Mouse (Mus musculus) NIH3T3 (cell line): ENCODE data around the gene Atp6v1b1.

Experiments used
- DNase-seq: peaks from one replicate; pipeline ENCODE4 v3.0.0-alpha.2; 2012; ENCODE audit warnings: low read depth

Atp6v1b1 gene

DNA sequence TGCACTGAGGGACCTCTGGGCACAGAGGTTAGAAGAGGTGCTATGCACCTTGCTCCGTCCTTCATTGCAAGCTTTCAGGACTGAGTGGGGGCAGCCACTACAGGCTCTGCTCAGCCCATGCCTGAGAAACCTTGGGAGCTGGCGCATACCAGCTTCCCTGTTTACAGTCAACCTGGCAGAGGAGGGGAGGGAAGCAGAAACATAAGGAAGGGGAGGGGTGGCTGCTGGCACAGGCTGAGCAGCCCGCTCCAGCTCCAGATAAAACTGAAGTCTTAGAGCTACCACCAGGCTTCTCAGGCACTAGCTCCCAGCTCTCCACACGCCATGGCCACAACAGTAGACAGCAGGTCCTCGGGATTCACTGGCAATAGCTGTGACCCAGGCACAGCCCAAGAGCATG, at the start of gene Atp6v1b1:
Atp6v1b1 (plus strand) TSS at position 230 of the 400 bp plus-strand sequence.
- no peak for DNase-seq

DNA sequence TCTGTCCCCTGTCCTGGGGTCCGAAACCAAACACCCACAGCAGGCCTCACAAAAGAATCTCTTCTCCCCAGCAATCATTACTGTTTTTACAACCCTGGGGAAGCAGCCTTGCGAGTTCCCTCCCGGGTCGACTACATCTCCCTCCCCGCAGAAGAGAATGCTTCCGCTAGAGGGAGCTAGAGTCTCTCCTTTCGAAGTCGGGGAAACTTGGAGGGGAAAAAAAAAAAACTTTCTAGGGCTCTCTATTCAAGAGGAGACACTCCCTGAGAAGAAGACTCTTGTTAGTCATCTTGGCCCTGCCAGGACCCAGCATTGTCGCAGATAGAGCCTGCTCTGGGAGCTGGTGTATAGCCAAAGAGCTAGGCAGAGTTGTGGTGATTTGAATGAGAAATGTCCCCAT, 49.0 kb upstream of the Atp6v1b1 start:
- DNase-seq: peak; percentile 84

DNA sequence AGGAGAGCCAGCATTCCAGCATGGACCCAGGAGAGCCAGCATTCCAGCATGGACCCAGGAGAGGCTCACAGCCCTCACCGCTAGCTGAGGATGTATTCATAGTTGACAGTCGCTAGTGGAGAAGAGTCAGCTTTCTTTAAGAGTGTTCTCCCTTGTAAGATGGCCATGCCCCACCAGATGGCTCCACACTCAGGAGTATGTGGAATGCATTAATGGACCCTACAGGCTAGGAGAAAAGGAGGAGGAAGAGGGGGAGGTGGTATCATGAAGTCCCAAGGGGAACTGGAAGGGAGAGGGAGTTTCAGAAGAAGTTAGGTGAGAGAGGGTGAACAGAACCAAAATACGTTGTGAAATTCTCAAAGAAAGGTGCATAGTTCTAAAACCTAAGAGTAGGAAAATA, 47.1 kb upstream of the Atp6v1b1 start:
- peak; percentile 24 for DNase-seq

- DNase-seq: no peak
Measured at GRCm38 (mm10) chr6:83696684-83697083, 46.1 kb upstream of the Atp6v1b1 start.

- DNase-seq: no peak
Measured at GRCm38 (mm10) chr6:83697932-83698331, 44.9 kb upstream of the Atp6v1b1 start.

GRCm38 (mm10) chr6:83699971-83700370, 42.8 kb upstream of the Atp6v1b1 start:
- DNase-seq: no peak

GRCm38 (mm10) chr6:83701001-83701400, 41.8 kb upstream of the Atp6v1b1 start:
- no peak for DNase-seq

- DNase-seq: no peak
Measured at GRCm38 (mm10) chr6:83702146-83702999, 40.4 kb upstream of the Atp6v1b1 start.

GRCm38 (mm10) chr6:83703000-83703721, 39.6 kb upstream of the Atp6v1b1 start:
- DNase-seq: no peak

GRCm38 (mm10) chr6:83703722-83704078, 39.1 kb upstream of the Atp6v1b1 start:
- no peak for DNase-seq

- DNase-seq: no peak
Measured at GRCm38 (mm10) chr6:83704294-83704693, 38.5 kb upstream of the Atp6v1b1 start.

- no peak for DNase-seq
Measured at GRCm38 (mm10) chr6:83704701-83705100, 38.1 kb upstream of the Atp6v1b1 start.

- DNase-seq: peak; percentile 31
Measured at GRCm38 (mm10) chr6:83707738-83708510, 34.9 kb upstream of the Atp6v1b1 start.

GRCm38 (mm10) chr6:83710361-83711066, 32.3 kb upstream of the Atp6v1b1 start:
- DNase-seq: no peak

GRCm38 (mm10) chr6:83711067-83711675, 31.6 kb upstream of the Atp6v1b1 start, which contains the start of gene Vax2:
Vax2 (plus strand) TSS chr6:83711264.
- DNase-seq: peak; percentile 77

GRCm38 (mm10) chr6:83711725-83712475, 30.9 kb upstream of the Atp6v1b1 start:
- DNase-seq: no peak

- no peak for DNase-seq
Measured at GRCm38 (mm10) chr6:83713271-83714136, 29.3 kb upstream of the Atp6v1b1 start.

GRCm38 (mm10) chr6:83714221-83715123, 28.3 kb upstream of the Atp6v1b1 start:
- no peak for DNase-seq
